Mouse (Mus musculus) cerebellum, adult 8-10 months (tissue): ENCODE measurements around the gene Plscr5.

ENCODE experiments used
- DNase-seq: peaks from one replicate; pipeline ENCODE4 v3.0.0; 2022

The Plscr5 gene

DNA sequence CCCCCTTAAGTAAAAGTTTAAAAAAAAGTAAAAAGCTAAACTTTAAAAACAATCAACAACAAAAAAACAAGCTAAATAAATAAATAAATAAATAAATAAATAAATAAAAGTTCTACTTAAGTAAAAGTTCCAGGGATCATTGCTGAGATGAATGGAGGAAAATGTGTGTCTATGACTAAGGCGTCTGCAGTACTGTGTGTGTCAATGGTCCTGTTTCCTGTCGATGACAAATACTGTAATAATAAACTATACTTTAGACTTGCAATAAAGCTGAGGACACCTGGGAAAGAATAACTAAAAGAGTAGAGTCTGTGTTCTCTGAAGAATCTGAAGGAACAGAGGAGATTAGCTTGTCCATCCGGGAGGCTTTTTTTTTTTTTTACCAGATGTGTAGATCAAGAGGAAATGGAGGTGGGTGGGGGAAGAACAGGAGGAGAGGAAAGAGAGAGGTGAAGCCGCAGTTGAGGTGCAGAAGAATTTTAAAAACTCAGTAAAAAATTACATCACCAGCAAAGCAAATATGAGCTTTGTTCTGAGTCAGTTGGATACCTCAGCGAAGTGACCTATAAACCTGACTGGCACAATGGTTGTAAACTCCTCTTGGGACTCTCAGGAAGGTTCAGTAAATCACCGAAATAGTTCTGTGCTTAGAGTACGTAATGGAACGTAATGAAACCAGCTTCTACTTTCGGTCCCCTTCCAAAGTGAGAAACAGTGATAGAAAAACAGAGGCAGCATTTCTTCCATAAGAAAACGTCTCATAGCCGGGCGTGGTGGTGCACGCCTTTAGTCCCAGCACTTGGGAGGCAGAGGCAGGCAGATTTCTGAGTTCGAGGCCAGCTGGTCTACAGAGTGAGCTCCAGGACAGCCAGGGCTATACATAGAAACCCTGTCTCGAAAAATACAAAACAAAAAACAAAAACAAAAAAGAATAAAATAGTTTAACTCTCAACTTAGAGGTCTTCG lies 36.4 kb downstream of the Plscr5 start:
- no peak for DNase-seq

DNA sequence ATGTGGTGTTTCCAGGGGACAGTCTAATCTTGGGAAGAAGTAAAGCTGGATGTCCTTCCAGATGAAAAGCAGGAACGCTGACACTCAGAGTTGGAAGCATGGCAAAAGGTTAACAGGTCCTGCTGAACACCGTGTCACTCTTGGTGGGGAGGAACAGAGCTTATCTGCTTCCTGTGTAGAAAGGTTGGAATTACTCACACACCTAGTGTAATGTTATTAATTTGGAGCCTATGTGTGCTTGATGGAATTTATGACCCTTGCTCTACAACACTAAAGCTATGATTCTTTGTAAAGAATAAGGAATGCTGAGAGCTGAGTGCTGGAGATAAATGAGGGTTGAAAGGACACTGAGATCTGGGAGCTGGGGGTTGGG lies 37.1 kb downstream of the Plscr5 start:
- DNase-seq, result no peak

DNA sequence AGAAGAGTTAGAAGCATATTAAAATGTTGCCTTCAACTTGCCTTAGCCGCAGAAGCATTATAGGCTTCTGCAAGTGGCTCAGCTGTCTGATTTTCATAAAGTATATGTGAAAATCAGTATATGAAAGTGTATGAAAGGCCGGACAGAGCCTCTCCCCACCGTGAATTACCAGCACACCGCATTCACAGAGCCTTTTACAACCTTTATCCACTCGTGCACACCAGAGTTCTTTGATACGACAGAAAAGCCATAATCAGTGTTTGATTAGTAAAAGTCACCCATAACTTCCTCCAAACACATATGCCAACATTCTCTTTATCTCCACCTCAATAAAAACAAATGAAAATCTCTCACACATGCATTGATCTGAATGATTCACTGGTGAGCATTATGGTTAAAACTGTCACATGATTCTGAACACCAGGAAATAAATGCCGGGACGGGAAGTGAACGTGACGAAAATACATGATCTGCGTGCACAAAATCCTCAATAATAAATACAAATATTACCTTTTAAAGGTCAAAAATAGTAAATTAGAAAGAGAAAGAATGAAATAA lies 42.2 kb downstream of the Plscr5 start:
- DNase-seq, result no peak

DNA sequence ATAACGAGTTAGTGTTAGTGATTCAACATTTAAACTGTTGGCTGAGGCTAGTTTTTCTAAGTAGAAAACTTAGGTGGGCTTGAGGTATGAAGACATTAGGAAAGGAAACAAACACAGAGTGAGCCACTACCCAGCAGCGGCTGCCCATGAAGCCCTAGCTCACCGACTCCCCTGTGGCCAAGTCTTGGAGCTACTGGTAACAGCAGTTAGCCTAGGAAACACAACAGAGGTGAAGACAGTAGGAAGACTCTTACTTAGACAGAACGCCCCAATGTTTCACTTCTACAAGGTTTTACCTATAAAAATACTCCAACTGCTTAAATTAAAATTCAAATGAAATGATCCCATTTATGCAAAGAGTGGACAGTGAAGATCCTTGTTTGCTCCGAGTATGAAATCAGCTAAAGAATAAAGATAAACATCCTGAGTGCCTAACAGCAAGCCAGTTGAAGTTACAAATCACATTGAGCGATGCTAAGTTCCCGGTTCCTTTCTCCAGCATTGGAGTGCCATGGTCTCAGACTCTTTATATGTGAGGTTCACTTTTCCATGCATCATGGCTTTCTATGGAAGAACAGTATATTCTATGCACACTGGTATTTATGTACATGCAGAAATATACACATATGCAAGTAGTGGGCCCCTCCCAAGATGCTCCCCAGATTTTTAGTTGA lies 56.2 kb downstream of the Plscr5 start:
- no peak for DNase-seq

DNA sequence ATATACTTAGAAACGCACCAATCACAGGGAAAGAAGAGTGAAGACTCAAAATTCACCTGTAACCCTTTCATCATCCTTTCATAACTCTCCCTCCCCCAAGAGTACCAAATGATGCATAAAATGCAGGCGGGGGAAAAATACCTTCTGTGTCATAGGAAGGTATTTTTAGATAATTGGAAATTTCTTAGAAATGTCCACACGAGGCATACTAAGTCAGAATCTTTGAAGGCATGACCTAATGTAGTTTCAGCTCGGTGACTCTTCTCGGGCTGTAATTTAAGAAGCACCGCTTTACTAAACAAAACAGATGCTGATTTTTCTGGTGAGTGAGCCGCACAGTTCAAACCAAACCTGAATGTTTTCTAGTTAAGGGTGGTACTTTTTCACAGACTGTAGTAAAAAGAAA lies 56.7 kb downstream of the Plscr5 start, which contains the start of gene Plscr1:
Gene Plscr1 (plus strand): TSS at position 304 of the 406 bp plus-strand sequence.
- DNase-seq, result no peak

DNA sequence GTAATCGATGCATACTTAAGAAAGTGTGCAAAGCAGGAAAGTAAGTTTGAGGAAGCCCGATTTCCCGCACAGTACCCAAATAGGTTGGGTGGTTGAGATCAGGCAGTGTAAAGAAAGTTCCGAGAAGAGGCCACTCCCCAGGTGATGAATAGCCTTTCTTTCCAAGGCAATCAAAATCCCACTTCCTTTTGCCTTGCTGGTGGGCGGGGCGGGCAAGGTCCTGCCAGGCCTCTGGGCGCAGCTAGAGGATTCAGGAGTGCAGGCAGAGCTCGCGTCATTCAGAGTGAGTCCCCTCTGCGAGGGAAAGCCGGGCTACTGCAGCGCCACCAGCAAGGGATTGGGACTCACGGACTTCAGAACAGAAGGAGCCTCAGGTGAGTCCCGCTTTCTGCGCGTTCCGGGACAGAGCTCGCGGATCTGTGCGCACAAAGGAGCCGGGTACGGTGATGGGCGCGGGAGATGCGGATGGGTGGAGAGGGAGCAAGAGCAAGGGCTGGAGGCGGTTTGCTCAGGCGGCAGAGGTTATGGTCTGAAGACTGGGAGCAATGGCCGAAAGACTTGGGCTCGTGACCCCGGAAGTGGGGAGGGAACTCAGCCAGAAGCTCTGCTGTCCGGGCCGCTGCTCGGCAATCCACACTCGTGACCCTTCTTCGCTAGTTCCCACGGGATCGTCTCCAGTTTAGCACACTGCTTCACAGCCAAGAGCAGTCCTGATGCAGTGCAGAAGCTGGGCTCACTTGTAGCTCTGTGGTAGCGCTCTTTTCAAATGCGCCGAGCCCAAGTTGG lies 57.4 kb downstream of the Plscr5 start:
- DNase-seq, result peak; percentile 12

DNA sequence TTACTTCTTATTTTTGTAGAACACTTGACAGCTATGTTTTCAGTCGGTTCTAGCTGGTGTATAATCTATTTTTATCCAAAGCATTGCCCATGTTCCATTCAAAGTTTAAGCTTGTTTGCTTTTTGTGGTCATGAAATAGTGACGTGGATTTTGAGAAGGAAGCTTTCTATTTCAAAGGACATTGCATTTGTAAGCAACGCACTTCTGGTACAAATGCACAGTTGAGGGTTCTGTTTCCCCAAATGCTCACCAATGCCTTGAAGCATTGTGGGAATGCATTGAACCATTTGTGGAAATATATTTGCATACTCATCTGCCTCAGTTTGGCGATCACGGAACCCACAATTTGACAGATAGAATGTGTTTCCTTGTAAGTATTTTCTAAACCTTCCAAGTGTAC lies 60.0 kb downstream of the Plscr5 start:
- DNase-seq, result no peak

DNA sequence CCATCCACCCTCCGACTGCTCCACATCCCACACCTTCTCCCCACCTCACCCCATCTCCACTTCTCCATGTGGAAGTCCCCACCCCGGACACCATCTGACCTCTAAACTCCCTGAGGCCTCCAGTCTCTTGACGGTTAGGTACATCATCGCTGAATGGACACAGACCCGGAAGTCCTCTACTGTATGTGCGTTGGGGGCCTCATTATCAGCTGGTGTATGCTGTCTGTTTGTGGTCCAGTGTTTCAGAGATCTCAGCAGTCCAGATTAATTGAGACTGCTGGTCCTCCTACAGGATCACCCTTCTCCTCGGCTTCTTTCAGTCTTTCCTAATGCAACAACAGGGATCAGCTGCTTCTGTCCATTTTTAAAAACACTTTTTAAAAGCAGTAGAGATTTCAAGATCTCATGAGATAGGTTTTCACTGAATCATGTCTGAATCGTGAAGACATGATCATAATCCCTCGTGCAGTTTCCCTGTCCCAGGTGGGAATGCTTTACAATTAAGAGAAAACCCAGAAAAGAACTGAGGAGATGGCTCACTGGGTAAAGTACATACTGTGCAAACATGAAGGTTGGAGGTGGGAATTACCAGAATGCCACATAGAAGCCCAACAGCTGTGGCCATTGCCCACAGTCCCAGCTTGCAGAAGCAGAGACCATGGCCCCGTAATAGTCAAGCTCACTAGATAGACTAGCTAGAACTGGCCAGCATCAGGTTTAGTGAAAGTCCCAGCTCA lies 61.0 kb downstream of the Plscr5 start:
- DNase-seq, result no peak
